Mouse (Mus musculus) stomach, postnatal 0 days (tissue): ENCODE results near the gene Rhcg.

Experiments used
- CTCF ChIP-seq: IDR thresholded peaks from 2 replicates; pipeline ENCODE4 v1.5.1; 2016; ENCODE audit warnings: antibody characterized with exemption, low read depth, mild to moderate bottlenecking, moderate library complexity
- EP300 ChIP-seq: optimal IDR thresholded peaks from 2 replicates; pipeline ENCODE3; 2016; ENCODE audit warnings: antibody characterized with exemption

DNA sequence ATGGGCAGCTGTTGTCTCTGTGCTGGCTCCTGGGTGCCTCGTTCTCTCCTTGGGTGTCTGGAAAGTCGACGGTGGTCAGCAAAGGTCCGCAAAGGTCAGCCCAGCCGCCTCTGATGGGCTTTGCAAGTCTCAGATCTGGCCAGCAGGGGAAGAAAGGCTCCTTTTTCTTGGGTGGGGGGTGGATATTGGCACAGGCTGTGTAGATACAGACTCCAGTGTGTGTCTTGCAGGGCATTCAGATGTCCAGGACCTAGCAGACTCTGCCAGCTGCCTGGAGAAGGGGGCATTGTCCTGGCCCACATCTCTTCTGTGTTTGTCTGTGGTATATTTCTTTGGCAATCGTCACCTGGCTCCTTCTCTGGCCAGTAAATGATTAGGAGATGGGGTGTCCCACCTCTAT is 49.2 kb downstream of the Rhcg start:
- no peak for TF ChIP-seq EP300
- no peak for TF ChIP-seq CTCF
